ENCODE assay signal across 8 mouse cellular contexts in genomic region chr7:97696133-97696505, GRCm38 (mm10). TPM values are rescaled to one million over a fixed set of nuclear protein-coding genes. Genes with fewer than 3 reads are reported as not detected.
A peak's percentile ranks its signal among the peaks of the same experiment; 100 is the strongest.
DNase-seq lines count a peak whose midpoint lies in the region; ATAC-seq and TF ChIP-seq lines count a peak whose summit lies in the region.

No protein-coding gene starts in this region.

- peaks cover 6% of the 10 kb centered on the region for H3K9me3 ChIP-seq in kidney, embryonic 16.5 days (ENCODE audit: low read length)
- no peaks in the 10 kb centered on the region for H3K9me3 ChIP-seq in ES-E14 (ENCODE audit: control insufficient read depth, insufficient read depth, low read depth, low read length)
- H3K9me3 ChIP-seq in embryonic facial prominence, embryonic 13.5 days = no peaks in the 10 kb centered on the region
- no peaks in the 10 kb centered on the region for H3K9me3 ChIP-seq in intestine, postnatal 0 days (ENCODE audit: control insufficient read depth)
- H3K9me3 ChIP-seq in midbrain, embryonic 16.5 days (replicated peaks; ENCODE audit: control insufficient read depth, low read length, poor library complexity, severe bottlenecking) = no peaks in the 10 kb centered on the region

- peaks cover 12% of the 10 kb centered on the region for H3K4me1 ChIP-seq in kidney, embryonic 16.5 days (ENCODE audit: insufficient read depth, low read length)
- peaks cover 0 to 2% of the 10 kb centered on the region in 2 experiments; a peak in 2 of 4 replicates for H3K4me1 ChIP-seq in ES-E14 (ENCODE audit: control insufficient read depth in 2 of 2, insufficient read depth in 2 of 2, low read length in 2 of 2, poor library complexity in 1 of 2)
- H3K4me1 ChIP-seq in embryonic facial prominence, embryonic 13.5 days = peaks cover 14% of the 10 kb centered on the region
- peaks cover 5% of the 10 kb centered on the region for H3K4me1 ChIP-seq in intestine, postnatal 0 days (replicated peaks; ENCODE audit: control insufficient read depth, insufficient read depth, low read length)
- H3K4me1 ChIP-seq in midbrain, embryonic 16.5 days (ENCODE audit: control insufficient read depth, insufficient read depth, low read length) = peaks cover 13% of the 10 kb centered on the region

- H3K27me3 ChIP-seq in kidney, embryonic 16.5 days (ENCODE audit: insufficient read depth, low read length) = no peaks in the 10 kb centered on the region
- H3K27me3 ChIP-seq in embryonic facial prominence, embryonic 13.5 days = no peaks in the 10 kb centered on the region
- H3K27me3 ChIP-seq in intestine, postnatal 0 days (replicated peaks; ENCODE audit: control insufficient read depth, insufficient read depth, low read length) = no peaks in the 10 kb centered on the region
- H3K27me3 ChIP-seq in midbrain, embryonic 16.5 days (ENCODE audit: control insufficient read depth, insufficient read depth, low read depth, low read length) = no peaks in the 10 kb centered on the region

- peak overlapping the region; percentile 68 for H3K4me3 ChIP-seq in kidney, embryonic 16.5 days (ENCODE audit: low read length)
- H3K4me3 ChIP-seq in ES-E14 (ENCODE audit: insufficient read depth in 1 of 2, low read depth in 1 of 2, low read length in 2 of 2, poor library complexity in 1 of 2, severe bottlenecking in 1 of 2) = peak overlapping the region; percentile 76 to 95
- peak overlapping the region; percentile 98 for H3K4me3 ChIP-seq in embryonic facial prominence, embryonic 13.5 days
- peak overlapping the region; percentile 90 for H3K4me3 ChIP-seq in intestine, postnatal 0 days (ENCODE audit: low read depth, low read length)
- peak overlapping the region; percentile 82 for H3K4me3 ChIP-seq in midbrain, embryonic 16.5 days (ENCODE audit: low read depth, low read length)

- ATAC-seq in kidney, embryonic 16.5 days (ENCODE audit: low FRiP score, low TSS enrichment) = peak; percentile 72
- ATAC-seq in embryonic facial prominence, embryonic 13.5 days (ENCODE audit: insufficient number of reproducible peaks, insufficient read depth, low FRiP score, low TSS enrichment, low read depth) = peak; percentile 63
- ATAC-seq in intestine, postnatal 0 days = peak; percentile 49
- peak; percentile 86 for ATAC-seq in midbrain, embryonic 16.5 days

- TF ChIP-seq CTCF in intestine, postnatal 0 days (IDR thresholded peaks at IDR 0.05; ENCODE audit: low read depth) = no peak

- in situ Hi-C loops in ES-E14 (cut with MboI; ENCODE audit: low sequenced_read_pairs in 2 of 2, unreplicated experiment in 2 of 2) = no loop called here

- H3K4me2 ChIP-seq in kidney, embryonic 16.5 days (replicated peaks; ENCODE audit: low read depth, low read length) = peak overlapping the region; percentile 79
- peak overlapping the region; percentile 71 for H3K4me2 ChIP-seq in embryonic facial prominence, embryonic 13.5 days
- H3K4me2 ChIP-seq in intestine, postnatal 0 days (replicated peaks; ENCODE audit: low read depth) = peak overlapping the region; percentile 74
- peak overlapping the region; percentile 73 for H3K4me2 ChIP-seq in midbrain, embryonic 16.5 days (ENCODE audit: low read length)

- peaks cover 15% of the 10 kb centered on the region for H3K36me3 ChIP-seq in kidney, embryonic 16.5 days (ENCODE audit: insufficient read depth, low read length)
- H3K36me3 ChIP-seq in ES-E14 (ENCODE audit: control insufficient read depth, insufficient read depth, low read length, poor library complexity, severe bottlenecking) = no peaks in the 10 kb centered on the region; the same call in 1 of the 2 replicates
- H3K36me3 ChIP-seq in embryonic facial prominence, embryonic 13.5 days = peaks cover 14% of the 10 kb centered on the region; the same call in 1 of the 2 replicates
- H3K36me3 ChIP-seq in intestine, postnatal 0 days (ENCODE audit: control insufficient read depth, insufficient read depth) = no peaks in the 10 kb centered on the region
- no peaks in the 10 kb centered on the region for H3K36me3 ChIP-seq in midbrain, embryonic 16.5 days (ENCODE audit: control insufficient read depth, insufficient read depth, low read length)

- peak overlapping the region; percentile 79 for H3K27ac ChIP-seq in kidney, embryonic 16.5 days (ENCODE audit: low read length)
- H3K27ac ChIP-seq in ES-E14 (ENCODE audit: insufficient read depth, low read depth, low read length, poor library complexity, severe bottlenecking) = peak overlapping the region; percentile 58
- peak overlapping the region; percentile 82 for H3K27ac ChIP-seq in embryonic facial prominence, embryonic 13.5 days
- H3K27ac ChIP-seq in intestine, postnatal 0 days (ENCODE audit: low read depth, low read length) = peak overlapping the region; percentile 55; the same call in 1 of the 2 replicates
- H3K27ac ChIP-seq in midbrain, embryonic 16.5 days (ENCODE audit: low read length) = peak overlapping the region; percentile 81

- peak overlapping the region; percentile 75 for H3K9ac ChIP-seq in kidney, embryonic 16.5 days (replicated peaks; ENCODE audit: low read length)
- H3K9ac ChIP-seq in ES-E14 (ENCODE audit: insufficient read depth, low read depth, low read length, poor library complexity, severe bottlenecking) = peak overlapping the region; percentile 84
- H3K9ac ChIP-seq in embryonic facial prominence, embryonic 13.5 days = peak overlapping the region; percentile 95
- peak overlapping the region; percentile 91 for H3K9ac ChIP-seq in intestine, postnatal 0 days (ENCODE audit: low read depth, low read length)
- peak overlapping the region; percentile 81 for H3K9ac ChIP-seq in midbrain, embryonic 16.5 days (ENCODE audit: low read depth, low read length)

- WGBS in kidney, embryonic 16.5 days = 40% methylated on average over 19 of the region's 19 CpGs
- 38% methylated on average over 19 of the region's 19 CpGs for WGBS in embryonic facial prominence, embryonic 13.5 days
- WGBS in intestine, postnatal 0 days = 33% methylated on average over 19 of the region's 19 CpGs
- 37% methylated on average over 19 of the region's 19 CpGs for WGBS in midbrain, embryonic 16.5 days

- no peak for DNase-seq in kidney, adult 9 months
- DNase-seq in ES-E14 (ENCODE audit: low read depth, low spot score) = no peak
- DNase-seq in yolk sac, embryonic 10.5 days (ENCODE audit: low spot score) = no peak
- DNase-seq in urinary bladder, postnatal 36 days (ENCODE audit: low spot score in 2 of 2) = no peak

TF ChIP-seq in ES-E14, 5 proteins besides CTCF, POLR2A, EP300 and RAD21:
- TF ChIP-seq CHD2 (IDR thresholded peaks at IDR 0.05; ENCODE audit: low read depth, low read length) = no peak
- TF ChIP-seq ZNF384 (IDR thresholded peaks at IDR 0.05; ENCODE audit: low read depth, low read length) = no peak
- TF ChIP-seq HCFC1 (IDR thresholded peaks at IDR 0.05; ENCODE audit: borderline replicate concordance, insufficient read depth, low read length) = no peak

RNA-seq across cellular contexts. Expression of gene Clns1a, which starts 0.3 kb away (rescaled TPM):
- polyA plus RNA-seq in kidney, embryonic 16.5 days (2015; fragmentation: Nextera tagmentation; extraction: Ambion mirVana) = 199 and 205 TPM in 2 replicates
- total RNA-seq in ES-E14 (2012; rRNA removed) = 173 and 191 TPM in 2 replicates
- 223 and 229 TPM in 2 replicates for polyA plus RNA-seq in embryonic facial prominence, embryonic 13.5 days (2015; fragmentation: Nextera tagmentation; extraction: Ambion mirVana)
- 60.9 and 65.2 TPM in 2 replicates for polyA plus RNA-seq in intestine, postnatal 0 days (2015; fragmentation: Nextera tagmentation; extraction: Ambion mirVana)
- 167 and 169 TPM in 2 replicates for polyA plus RNA-seq in midbrain, embryonic 16.5 days (2015; fragmentation: Nextera tagmentation; extraction: Ambion mirVana)

RNA-seq across cellular contexts. Expression of gene Aqp11, which starts 42.0 kb away (rescaled TPM):
- 25.6 and 29.4 TPM in 2 replicates for polyA plus RNA-seq in kidney, embryonic 16.5 days (2015; fragmentation: Nextera tagmentation; extraction: Ambion mirVana)
- total RNA-seq in ES-E14 (2012; rRNA removed) = 3.6 and 8.1 TPM in 2 replicates
- 4.9 and 5.5 TPM in 2 replicates for polyA plus RNA-seq in embryonic facial prominence, embryonic 13.5 days (2015; fragmentation: Nextera tagmentation; extraction: Ambion mirVana)
- polyA plus RNA-seq in intestine, postnatal 0 days (2015; fragmentation: Nextera tagmentation; extraction: Ambion mirVana) = 167 and 184 TPM in 2 replicates
- 15.2 and 18.5 TPM in 2 replicates for polyA plus RNA-seq in midbrain, embryonic 16.5 days (2015; fragmentation: Nextera tagmentation; extraction: Ambion mirVana)
